Comparison of ENCODE assay signal across 9 mouse cellular contexts in the genomic region with DNA sequence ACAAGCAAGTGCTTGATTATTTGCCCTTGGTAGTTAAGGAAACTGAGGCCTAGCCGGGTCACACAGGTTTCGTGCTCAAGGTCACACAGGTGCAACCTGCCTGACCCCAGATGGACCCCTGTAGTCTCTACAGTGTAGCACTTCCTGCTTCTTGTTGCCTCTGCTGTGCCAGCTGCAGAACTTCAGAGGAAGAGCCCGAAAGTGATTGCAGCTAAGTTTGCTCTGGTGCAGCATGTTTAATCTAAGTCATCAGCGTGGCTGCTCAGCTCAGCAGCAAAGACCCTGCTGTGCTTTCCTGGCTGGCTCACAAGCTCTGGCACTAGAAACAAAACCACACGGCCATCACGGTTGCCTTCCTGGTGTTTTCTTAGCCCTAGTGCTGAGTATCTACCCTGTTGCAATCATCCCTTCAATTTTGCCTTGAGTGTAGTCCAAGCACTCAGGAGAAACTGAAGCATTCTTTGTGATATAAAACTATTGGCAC.
DNase-seq lines count a peak whose midpoint lies in the region; TF ChIP-seq lines count a peak whose summit lies in the region.
"Had no signal": no experiment of that assay in that cellular context is flagged by ENCODE, and none has a peak within 500 bp of the region (broad histone marks: within the 10 kb centered on the region; RNA-seq: fewer than 3 reads in every experiment).

No protein-coding gene starts in this region.

- H3K27ac ChIP-seq in spleen, adult 2 months (ENCODE audit: insufficient read depth, low read length) = peak overlapping the region; percentile 71
- H3K27ac ChIP-seq in midbrain, embryonic 10.5 days (replicated peaks) = no peak overlapping the region
- H3K27ac ChIP-seq: heart, embryonic 15.5 days had no signal

- H3K27me3 ChIP-seq in spleen, adult 2 months (ENCODE audit: control insufficient read depth, insufficient read depth, low read length) = no peaks in the 10 kb centered on the region
- H3K27me3 ChIP-seq in midbrain, embryonic 10.5 days (ENCODE audit: low read depth, poor library complexity, severe bottlenecking) = peaks cover 47% of the 10 kb centered on the region
- H3K27me3 ChIP-seq: heart, embryonic 15.5 days had no signal

- TF ChIP-seq POLR2A in spleen, adult 2 months (IDR thresholded peaks at IDR 0.05; ENCODE audit: low read depth, low read length) = no peak

- peak; percentile 26 for DNase-seq in cerebellum, adult 9-11 months
- no peak for DNase-seq in cerebellum, postnatal 14 days
- DNase-seq in spleen, adult 2 months (ENCODE audit: low read depth in 1 of 2, low spot score in 2 of 2) = peak in 1 of 2 experiments; percentile 29
- DNase-seq in spleen, adult 18-20 months = no peak
- DNase-seq in lung, postnatal 10 days = peak; percentile 37
- DNase-seq in urinary bladder, postnatal 36 days (ENCODE audit: low spot score in 2 of 2) = no peak
- no peak for DNase-seq in cerebellum, adult 18-20 months
- no peak for DNase-seq in midbrain, embryonic 10.5 days (ENCODE audit: low spot score)

- H3K9me3 ChIP-seq in midbrain, embryonic 10.5 days (replicated peaks) = peaks cover 4% of the 10 kb centered on the region; the same call in 1 of the 2 replicates
- H3K9me3 ChIP-seq: heart, embryonic 15.5 days had no signal

- peaks cover 36% of the 10 kb centered on the region; the same call in 1 of the 2 replicates for H3K4me1 ChIP-seq in spleen, adult 2 months (ENCODE audit: control insufficient read depth, insufficient read depth, insufficient read length)
- peaks cover 54% of the 10 kb centered on the region for H3K4me1 ChIP-seq in midbrain, embryonic 10.5 days

- no peak for TF ChIP-seq CTCF in spleen, adult 2 months (IDR thresholded peaks at IDR 0.05; ENCODE audit: extremely low read depth, insufficient read depth, insufficient read length, insufficient replicate concordance)

- 5% methylated on average over 6 of the region's 6 CpGs for WGBS in spleen, adult 2 months
- 53% methylated on average over 6 of the region's 6 CpGs for WGBS in midbrain, embryonic 10.5 days

- H3K36me3 ChIP-seq in spleen, adult 2 months (ENCODE audit: control insufficient read depth, insufficient read depth, low read length) = no peaks in the 10 kb centered on the region
- peaks cover 3% of the 10 kb centered on the region; the same call in 1 of the 2 replicates for H3K36me3 ChIP-seq in midbrain, embryonic 10.5 days
- H3K36me3 ChIP-seq: heart, embryonic 15.5 days had no signal

- H3K4me3 ChIP-seq in spleen, adult 2 months (ENCODE audit: extremely low read depth, insufficient read depth, insufficient read length) = peak overlapping the region; percentile 39; the same call in 1 of the 2 replicates
- H3K4me3 ChIP-seq in midbrain, embryonic 10.5 days = no peak overlapping the region

Comparison
In these comparisons a context has a peak if more than half of its experiments do, and no peak if none do; other contexts are left out.
1. DNase-seq: peak in cerebellum, adult 9-11 months (single experiment) and lung, postnatal 10 days (single experiment); none in cerebellum, postnatal 14 days (0 of 2), spleen, adult 18-20 months (0 of 2), urinary bladder, postnatal 36 days (0 of 2), cerebellum, adult 18-20 months (0 of 2) and midbrain, embryonic 10.5 days (single experiment).